Mouse (Mus musculus) limb, embryonic 10.5 days (tissue): ENCODE results near the gene Serpina3i. TPM values are rescaled to one million over a fixed set of nuclear protein-coding genes. Genes with fewer than 3 reads are reported as not detected.

Experiments
- polyA plus RNA-seq: library from polyadenylated mRNA; unstranded; fragments of >200 nt; fragmentation: Nextera tagmentation; extraction: Ambion mirVana; gene quantifications from 2 replicates; pipeline ENCODE4 v1.2.1, GENCODE M21; 2016

Gene Serpina3i
- polyA plus RNA-seq, 1 experiment from 2014 or later, result 0.14 TPM

Other genes starting within 250 kb of the Serpina3i start
- gene Serpina9, start 249.4 kb upstream of the Serpina3i start, polyA plus RNA-seq, result not detected in 2 replicates
- gene Serpina12, start 218.7 kb upstream of the Serpina3i start, polyA plus RNA-seq, result not detected in 2 replicates
- not detected in 2 replicates for gene Serpina5, start 162.0 kb upstream of the Serpina3i start, polyA plus RNA-seq
- not detected in 2 replicates for gene Serpina3a, start 150.4 kb upstream of the Serpina3i start, polyA plus RNA-seq
- gene Serpina3b, start 135.1 kb upstream of the Serpina3i start, polyA plus RNA-seq, result not detected in 2 replicates
- 0.09 TPM in 1 of 2 replicates, not detected in the other for gene Serpina3c, start 109.3 kb upstream of the Serpina3i start, polyA plus RNA-seq
- gene Serpina3f, start 48.6 kb upstream of the Serpina3i start, polyA plus RNA-seq, result not detected in 2 replicates
- gene Serpina3g, start 26.9 kb upstream of the Serpina3i start, polyA plus RNA-seq, result 0.13 TPM in 1 of 2 replicates, not detected in the other
- not detected in 2 replicates for gene Serpina3j, start 51.4 kb downstream of the Serpina3i start, polyA plus RNA-seq
- not detected in 2 replicates for gene Serpina3k, start 75.4 kb downstream of the Serpina3i start, polyA plus RNA-seq
- gene Serpina3m, start 75.4 kb downstream of the Serpina3i start, polyA plus RNA-seq, result not detected in 2 replicates
- gene Serpina3n, start 143.6 kb downstream of the Serpina3i start, polyA plus RNA-seq, result not detected in 2 replicates
- gene Gsc, start 210.2 kb downstream of the Serpina3i start, polyA plus RNA-seq, result 20.1 and 34.2 TPM in 2 replicates